10 mouse cellular contexts compared by ENCODE assay signal in genomic region chr1:105906427-105906798, GRCm38 (mm10).
A peak's percentile ranks its signal among the peaks of the same experiment; 100 is the strongest.
DNase-seq lines count a peak whose midpoint lies in the region; ATAC-seq and TF ChIP-seq lines count a peak whose summit lies in the region.
"Had no signal": no experiment of that assay in that cellular context is flagged by ENCODE, and none has a peak within 500 bp of the region (broad histone marks: within the 10 kb centered on the region; RNA-seq: fewer than 3 reads in every experiment).

No protein-coding gene starts in this region.

- no peak for TF ChIP-seq EP300 in CH12.LX (IDR thresholded peaks at IDR 0.05; ENCODE audit: low read length)
- TF ChIP-seq EP300 in heart, postnatal 0 days (IDR thresholded peaks at IDR 0.05; ENCODE audit: low read depth): no peak

- dilution Hi-C loops in CH12.LX (cut with MboI; ENCODE audit: extremely low pct_ligation_motif_present, extremely low pct_unique_long_range_greater_than_20kb, low sequenced_read_pairs): no loop called here

- peaks cover 11% of the 10 kb centered on the region; the same call in 1 of the 2 replicates for H3K4me1 ChIP-seq in heart, embryonic 10.5 days
- H3K4me1 ChIP-seq in CH12.LX (ENCODE audit: control insufficient read depth in 1 of 2, insufficient read depth in 2 of 2): peaks cover 9 to 25% of the 10 kb centered on the region in 2 experiments
- peaks cover 23% of the 10 kb centered on the region for H3K4me1 ChIP-seq in heart, postnatal 0 days (ENCODE audit: control insufficient read depth, insufficient read depth)
- H3K4me1 ChIP-seq in lung, embryonic 15.5 days: no peaks in the 10 kb centered on the region
- no peaks in the 10 kb centered on the region for H3K4me1 ChIP-seq in thymus, adult 2 months (replicated peaks; ENCODE audit: control insufficient read depth, insufficient read depth, low read length)

- no peaks in the 10 kb centered on the region for H3K79me2 ChIP-seq in CH12.LX (replicated peaks; ENCODE audit: control insufficient read depth, extremely low read depth, insufficient read depth, poor library complexity, severe bottlenecking)

- no peak overlapping the region for H3K27ac ChIP-seq in heart, embryonic 10.5 days
- H3K27ac ChIP-seq in CH12.LX (ENCODE audit: insufficient read depth, low read depth): no peak overlapping the region
- peak overlapping the region; percentile 56 for H3K27ac ChIP-seq in heart, postnatal 0 days (ENCODE audit: low read depth)
- H3K27ac ChIP-seq in lung, embryonic 15.5 days: no peak overlapping the region
- H3K27ac ChIP-seq in thymus, adult 2 months (ENCODE audit: control insufficient read depth, insufficient read depth, low read length): no peak overlapping the region
- H3K27ac ChIP-seq: limb, embryonic 13.5 days had no signal

- H3K4me3 ChIP-seq in heart, embryonic 10.5 days: no peak overlapping the region
- no peak overlapping the region for H3K4me3 ChIP-seq in CH12.LX (replicated peaks in 1 of 3; ENCODE audit: low read depth in 2 of 3, low read length in 2 of 3, poor library complexity in 1 of 3)
- H3K4me3 ChIP-seq in heart, postnatal 0 days (ENCODE audit: low read depth, low read length): no peak overlapping the region
- H3K4me3 ChIP-seq in lung, embryonic 15.5 days: no peak overlapping the region
- no peak overlapping the region for H3K4me3 ChIP-seq in thymus, adult 2 months (ENCODE audit: control insufficient read depth, insufficient read depth, low read length)
- H3K4me3 ChIP-seq: erythroblast, embryonic 14.5 days; limb, embryonic 13.5 days had no signal

- no peak overlapping the region for H3K4me2 ChIP-seq in CH12.LX (ENCODE audit: insufficient read depth, low read depth, poor library complexity, severe bottlenecking)
- H3K4me2 ChIP-seq in heart, postnatal 0 days (ENCODE audit: low read depth, low read length): no peak overlapping the region
- H3K4me2 ChIP-seq in lung, embryonic 15.5 days: no peak overlapping the region
- H3K4me2 ChIP-seq: limb, embryonic 13.5 days had no signal

- TF ChIP-seq RAD21 in CH12.LX (IDR thresholded peaks at IDR 0.05; ENCODE audit: low read depth, low read length): no peak

- TF ChIP-seq POLR2A in CH12.LX (IDR thresholded peaks at IDR 0.05; ENCODE audit: low read depth, low read length): no peak
- TF ChIP-seq POLR2A in thymus, adult 2 months (IDR thresholded peaks at IDR 0.05; ENCODE audit: control insufficient read depth, extremely low read depth, insufficient read depth, low read length, poor library complexity): no peak

- WGBS in heart, embryonic 10.5 days: 66% methylated on average over 2 of the region's 2 CpGs
- WGBS in heart, postnatal 0 days: 24% methylated on average over 2 of the region's 2 CpGs
- WGBS in lung, embryonic 15.5 days: 68% methylated on average over 2 of the region's 2 CpGs
- 26% methylated on average over 2 of the region's 2 CpGs for WGBS in thymus, adult 2 months

- ATAC-seq in heart, postnatal 0 days (ENCODE audit: insufficient read depth, low read depth): peak; percentile 78
- peak; percentile 16; the same call in 1 of the 2 replicates for ATAC-seq in lung, embryonic 15.5 days (ENCODE audit: borderline replicate concordance, extremely low read depth, low FRiP score, low TSS enrichment)

- DNase-seq in heart, adult 11 months: peak; percentile 96
- no peak for DNase-seq in heart, embryonic 10.5 days (ENCODE audit: low spot score)
- peak; percentile 45 for DNase-seq in CH12.LX (ENCODE audit: extremely low read depth)
- DNase-seq in cerebellum, adult 18-20 months: peak; percentile 75 to 84
- DNase-seq in heart, postnatal 0 days (ENCODE audit: low spot score): peak; percentile 63
- no peak for DNase-seq in thymus, adult 2 months
- no peak for DNase-seq in spleen, postnatal 10 days (ENCODE audit: low spot score in 2 of 2)

- no peak overlapping the region for H3K9ac ChIP-seq in CH12.LX (ENCODE audit: insufficient read depth, low read depth)
- H3K9ac ChIP-seq in heart, postnatal 0 days (replicated peaks; ENCODE audit: low read depth, low read length): no peak overlapping the region
- no peak overlapping the region for H3K9ac ChIP-seq in lung, embryonic 15.5 days
- H3K9ac ChIP-seq: limb, embryonic 13.5 days had no signal

- H3K9me3 ChIP-seq in heart, embryonic 10.5 days: no peaks in the 10 kb centered on the region
- peaks cover 3% of the 10 kb centered on the region for H3K9me3 ChIP-seq in CH12.LX (replicated peaks; ENCODE audit: low read length)
- no peaks in the 10 kb centered on the region for H3K9me3 ChIP-seq in heart, postnatal 0 days (replicated peaks; ENCODE audit: control insufficient read depth, low read length)
- no peaks in the 10 kb centered on the region for H3K9me3 ChIP-seq in lung, embryonic 15.5 days

- TF ChIP-seq CTCF in CH12.LX (conservative IDR thresholded peaks at IDR 0.05 in 1 of 2, IDR thresholded peaks at IDR 0.05 in 1 of 2; ENCODE audit: low read depth in 2 of 2, low read length in 2 of 2): no peak
- no peak for TF ChIP-seq CTCF in heart, postnatal 0 days (IDR thresholded peaks at IDR 0.05; ENCODE audit: low read depth)
- no peak for TF ChIP-seq CTCF in thymus, adult 2 months (IDR thresholded peaks at IDR 0.05; ENCODE audit: borderline replicate concordance, control insufficient read depth, extremely low read depth, insufficient read depth, low read length, poor library complexity)

- in situ Hi-C loops in CH12.LX (cut with MboI; ENCODE audit: low pct_ligation_motif_present, low pct_unique_long_range_greater_than_20kb, low sequenced_read_pairs): loop anchor here (10.0 kb wide), 2 partner anchors 78 to 488 kb away; no protein-coding TSS in a partner anchor

- no peaks in the 10 kb centered on the region for H3K27me3 ChIP-seq in heart, embryonic 10.5 days (ENCODE audit: insufficient read depth, poor library complexity, severe bottlenecking)
- no peaks in the 10 kb centered on the region for H3K27me3 ChIP-seq in CH12.LX (replicated peaks)
- H3K27me3 ChIP-seq in heart, postnatal 0 days (ENCODE audit: control insufficient read depth, insufficient read depth, low read length): no peaks in the 10 kb centered on the region
- H3K27me3 ChIP-seq in lung, embryonic 15.5 days: no peaks in the 10 kb centered on the region
- no peaks in the 10 kb centered on the region for H3K27me3 ChIP-seq in thymus, adult 2 months (ENCODE audit: control insufficient read depth, insufficient read depth, low read length)
- H3K27me3 ChIP-seq: limb, embryonic 13.5 days had no signal

- no peaks in the 10 kb centered on the region for H3K36me3 ChIP-seq in heart, embryonic 10.5 days
- H3K36me3 ChIP-seq in CH12.LX (replicated peaks in 1 of 2; ENCODE audit: control insufficient read depth in 1 of 2, insufficient read depth in 1 of 2, low read length in 1 of 2): no peaks in the 10 kb centered on the region
- H3K36me3 ChIP-seq in heart, postnatal 0 days (replicated peaks; ENCODE audit: control insufficient read depth, insufficient read depth, low read length): no peaks in the 10 kb centered on the region
- no peaks in the 10 kb centered on the region for H3K36me3 ChIP-seq in lung, embryonic 15.5 days
- no peaks in the 10 kb centered on the region for H3K36me3 ChIP-seq in thymus, adult 2 months (ENCODE audit: control insufficient read depth, insufficient read depth, low read length)
- H3K36me3 ChIP-seq: limb, embryonic 13.5 days had no signal

TF ChIP-seq in CH12.LX, 34 proteins besides CTCF, POLR2A, EP300 and RAD21:
- no peak for TF ChIP-seq ZNF384 (IDR thresholded peaks at IDR 0.05; ENCODE audit: low read depth, low read length)
- peak; percentile 82 for TF ChIP-seq MAFK (IDR thresholded peaks at IDR 0.05; ENCODE audit: insufficient replicate concordance, low read length)

Comparison
In these comparisons a context has a peak if more than half of its experiments do, and no peak if none do; other contexts are left out.
1. DNase-seq: peak in heart, adult 11 months (single experiment), CH12.LX (single experiment), cerebellum, adult 18-20 months (2 of 2) and heart, postnatal 0 days (single experiment); none in heart, embryonic 10.5 days (single experiment), thymus, adult 2 months (single experiment) and spleen, postnatal 10 days (0 of 2).